Mouse (Mus musculus) heart, embryonic 15.5 days (tissue): ENCODE data around the gene A930018P22Rik. TPM values are rescaled to one million over a fixed set of nuclear protein-coding genes. Genes with fewer than 3 reads are reported as not detected.

Experiments used
- ATAC-seq: fragments of 200-750 bp; cut with Nextera tagmentation; replicated peaks from 2 replicates; pipeline ENCODE4 v1.8.0; 2017; ENCODE audit warnings: low read depth, moderate TSS enrichment; ENCODE audit not compliant: insufficient number of reproducible peaks, insufficient read depth, low FRiP score
- H3K27ac ChIP-seq: fragments of 300-500 bp; sonication (generic); 2 replicates; pipeline ENCODE4 v1.5.1; 2015; ENCODE audit warnings: mild to moderate bottlenecking, inconsistent platforms
- H3K27me3 ChIP-seq: fragments of 300-500 bp; sonication (generic); 2 replicates; pipeline ENCODE4 v1.6.1; 2015; ENCODE audit warnings: inconsistent platforms
- H3K36me3 ChIP-seq: fragments of 300-500 bp; sonication (generic); 2 replicates; pipeline ENCODE4 v1.6.1; 2015; ENCODE audit warnings: mild to moderate bottlenecking, inconsistent platforms
- H3K4me1 ChIP-seq: fragments of 300-500 bp; sonication (generic); replicated peaks from 2 replicates; pipeline ENCODE4 v1.6.1; 2015; ENCODE audit warnings: inconsistent platforms
- H3K4me2 ChIP-seq: fragments of 300-500 bp; sonication (generic); 2 replicates; pipeline ENCODE4 v1.6.1; 2015; ENCODE audit warnings: inconsistent platforms, mild to moderate bottlenecking, moderate library complexity
- H3K4me3 ChIP-seq: fragments of 300-500 bp; sonication (generic); 2 replicates; pipeline ENCODE4 v1.5.1; 2015; ENCODE audit warnings: mild to moderate bottlenecking, inconsistent platforms
- H3K9ac ChIP-seq: fragments of 300-500 bp; sonication (generic); 2 replicates; pipeline ENCODE4 v1.6.1; 2015; ENCODE audit warnings: mild to moderate bottlenecking, inconsistent platforms
- H3K9me3 ChIP-seq: fragments of 300-500 bp; sonication (generic); replicated peaks from 2 replicates; pipeline ENCODE4 v1.6.1; 2016; ENCODE audit warnings: inconsistent platforms
- WGBS: fragments of 180-500 bp; shearing (Covaris S2); methylation state at CpG from one replicate; pipeline ENCODE4 v1.1.7; 2015; ENCODE audit warnings: mixed read lengths; 5-methylcytosine and 5-hydroxymethylcytosine counted together
- polyA plus RNA-seq: library from polyadenylated mRNA; unstranded; fragments of >200 nt; fragmentation: Nextera tagmentation; extraction: Ambion mirVana; gene quantifications from 2 replicates; pipeline ENCODE4 v1.2.1, GENCODE M21; 2015

Gene A930018P22Rik
- polyA plus RNA-seq, 1 experiment from 2014 or later, result 0.37 TPM

DNA sequence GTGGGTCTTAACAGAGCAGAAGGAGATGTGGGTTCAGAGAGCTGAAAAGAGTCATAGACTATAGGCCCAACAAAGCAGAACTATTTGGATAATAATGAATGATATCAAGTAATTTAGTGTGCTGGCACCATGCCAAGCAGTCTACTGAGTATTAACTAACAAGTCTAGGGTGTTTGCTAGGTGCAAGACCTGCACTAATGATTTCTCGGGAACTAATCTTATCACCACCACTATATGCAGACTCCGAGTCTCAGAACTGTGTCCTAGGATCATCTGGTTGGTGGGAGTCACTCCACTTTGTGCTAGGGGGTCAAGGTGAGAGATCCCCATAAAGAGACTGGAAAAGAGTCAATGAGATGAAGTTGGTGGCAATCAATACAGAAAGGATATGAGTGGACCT is 43.1 kb downstream of the A930018P22Rik start:
- no peaks in the 10 kb centered on the region for H3K9me3 ChIP-seq
- H3K36me3 ChIP-seq, result no peaks in the 10 kb centered on the region
- no peak overlapping the region for H3K4me2 ChIP-seq
- H3K9ac ChIP-seq, result no peak overlapping the region
- no peak overlapping the region for H3K4me3 ChIP-seq
- no peak overlapping the region for H3K27ac ChIP-seq
- ATAC-seq, result no peak
- WGBS, result 64% methylated on average over 2 of the region's 2 CpGs
- H3K4me1 ChIP-seq, result no peaks in the 10 kb centered on the region
- no peaks in the 10 kb centered on the region for H3K27me3 ChIP-seq

DNA sequence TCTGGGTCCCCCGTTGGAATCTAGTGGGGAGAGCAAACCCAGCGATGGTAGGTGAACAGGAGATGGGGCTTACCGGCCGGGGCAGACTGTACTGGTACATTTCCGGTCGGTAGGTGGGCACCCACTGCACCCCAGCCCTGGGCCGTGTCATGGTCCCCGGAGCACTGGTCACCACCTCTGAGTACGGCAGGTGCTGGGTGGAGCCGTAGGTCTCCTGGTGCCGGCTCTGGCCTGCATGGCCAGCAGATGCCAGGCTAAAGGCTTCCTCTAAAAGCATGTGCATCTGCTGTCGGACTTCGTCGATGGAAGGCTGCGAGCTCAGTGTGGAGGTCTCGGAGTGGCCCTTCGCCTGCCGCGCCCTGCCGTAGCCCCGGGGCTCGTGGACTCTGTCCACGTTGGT is 45.2 kb downstream of the A930018P22Rik start:
- Histone ChIP-seq H3K27me3 (no peaks in the 10 kb centered on the region), H3K9ac (no peak overlapping the region), H3K4me1 (no peaks in the 10 kb centered on the region), H3K9me3 (no peaks in the 10 kb centered on the region), H3K4me2 (no peak overlapping the region), H3K4me3 (no peak overlapping the region), H3K27ac (no peak overlapping the region), H3K36me3 (no peaks in the 10 kb centered on the region)
- 93% methylated on average over 23 of the region's 23 CpGs for WGBS
- no peak for ATAC-seq

- no peak overlapping the region for H3K4me3 ChIP-seq
- H3K36me3 ChIP-seq, result no peaks in the 10 kb centered on the region
- no peaks in the 10 kb centered on the region for H3K4me1 ChIP-seq
- 89% methylated on average over 17 of the region's 17 CpGs for WGBS
- H3K27me3 ChIP-seq, result no peaks in the 10 kb centered on the region
- H3K9me3 ChIP-seq, result no peaks in the 10 kb centered on the region
- no peak overlapping the region for H3K27ac ChIP-seq
- no peak overlapping the region for H3K9ac ChIP-seq
- no peak overlapping the region for H3K4me2 ChIP-seq
- ATAC-seq, result no peak
Measured at GRCm38 (mm10) chr2:104168186-104168896, 45.8 kb downstream of the A930018P22Rik start.

GRCm38 (mm10) chr2:104172695-104173348 is 50.3 kb downstream of the A930018P22Rik start:
- WGBS, result 48% methylated on average over 11 of the region's 11 CpGs
- no peak for ATAC-seq
- H3K27me3 ChIP-seq, result no peaks in the 10 kb centered on the region
- H3K27ac ChIP-seq, result no peak overlapping the region
- H3K4me3 ChIP-seq, result no peak overlapping the region
- no peaks in the 10 kb centered on the region for H3K36me3 ChIP-seq
- H3K9ac ChIP-seq, result no peak overlapping the region
- H3K4me1 ChIP-seq, result peaks cover 21% of the 10 kb centered on the region
- H3K4me2 ChIP-seq, result no peak overlapping the region
- no peaks in the 10 kb centered on the region for H3K9me3 ChIP-seq

DNA sequence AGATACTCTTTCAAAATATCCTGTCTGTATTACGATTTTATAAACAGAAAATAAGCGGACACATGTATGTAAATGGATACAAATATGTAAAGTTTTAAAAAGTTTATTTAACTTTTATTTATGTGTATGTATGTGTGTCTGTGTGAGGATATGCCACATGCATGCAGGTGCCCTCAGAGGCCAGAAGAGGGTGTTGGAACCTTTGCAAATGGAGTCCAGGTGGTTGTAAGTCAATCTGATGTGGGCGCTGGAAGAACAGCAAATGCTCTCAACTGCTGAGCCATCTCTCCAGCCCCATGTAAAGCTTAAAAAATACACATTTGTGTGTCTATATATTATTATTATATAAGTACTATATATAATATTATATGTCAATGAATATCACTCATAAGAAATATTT is 50.9 kb downstream of the A930018P22Rik start:
- H3K27me3 ChIP-seq, result no peaks in the 10 kb centered on the region

More for the DNA sequence above, 50.9 kb downstream of the A930018P22Rik start:
- Histone ChIP-seq H3K36me3 (no peaks in the 10 kb centered on the region), H3K9me3 (no peaks in the 10 kb centered on the region), H3K27ac (no peak overlapping the region), H3K4me1 (peaks cover 22% of the 10 kb centered on the region), H3K4me3 (no peak overlapping the region), H3K9ac (no peak overlapping the region), H3K4me2 (no peak overlapping the region)
- no peak for ATAC-seq
- 93% methylated on average over 3 of the region's 3 CpGs for WGBS

Other genes starting within 250 kb of the A930018P22Rik start
- 19.1 and 23.1 TPM in 2 replicates for gene Lmo2, start 164.8 kb upstream of the A930018P22Rik start, polyA plus RNA-seq
- gene Fbxo3, start 95.0 kb upstream of the A930018P22Rik start, polyA plus RNA-seq, result 41.8 and 44.8 TPM in 2 replicates
- 1.8 and 3.0 TPM in 2 replicates for gene 4931422A03Rik, start 94.4 kb upstream of the A930018P22Rik start, polyA plus RNA-seq
- 0.10 TPM in 1 of 2 replicates, not detected in the other for gene Gm10912, start 56.9 kb upstream of the A930018P22Rik start, polyA plus RNA-seq
- not detected in 2 replicates for gene Gm10799, start 54.2 kb upstream of the A930018P22Rik start, polyA plus RNA-seq
- gene Cd59b, start 52.9 kb upstream of the A930018P22Rik start, polyA plus RNA-seq, result 4.1 and 6.2 TPM in 2 replicates
- gene Cd59a, start 27.0 kb upstream of the A930018P22Rik start, polyA plus RNA-seq, result 53.9 and 55.8 TPM in 2 replicates